Mouse (Mus musculus) ES-E14 (cell line): ENCODE measurements at regions not wholly inside any gene's neighbourhood (a gene's known extent, or its start where the extent isn't known, plus 50 kb on each side); places are given as distances from the start of the nearest gene placed in this dataset.

Experiments
- DNase-seq: peaks from one replicate; pipeline ENCODE4 v3.0.0-alpha.2; 2013; ENCODE audit warnings: low read depth, low spot score
- H3K27ac ChIP-seq: 2 replicates; pipeline ENCODE4 v1.5.1; 2012; ENCODE audit warnings: low read depth, mild to moderate bottlenecking, low read length, moderate library complexity, mixed read lengths; ENCODE audit not compliant: poor library complexity, insufficient read depth, severe bottlenecking
- H3K36me3 ChIP-seq: 2 replicates; pipeline ENCODE4 v1.6.1; 2012; ENCODE audit warnings: mild to moderate bottlenecking, low read length, moderate library complexity, mixed read lengths; ENCODE audit not compliant: control insufficient read depth, poor library complexity, insufficient read depth, severe bottlenecking
- H3K4me1 ChIP-seq, 2 experiments: fragments of 150-350 bp in 1 of 2; sonication (generic) in 1 of 2; 2 replicates each; pipeline ENCODE4 v1.6.1; 2012; ENCODE audit warnings: low read length in 2 of 2, mild to moderate bottlenecking in 1 of 2, mixed read lengths in 1 of 2; ENCODE audit not compliant: control insufficient read depth in 2 of 2, insufficient read depth in 2 of 2, poor library complexity in 1 of 2
- H3K4me3 ChIP-seq, 2 experiments: fragments of 150-350 bp in 1 of 2; sonication (generic) in 1 of 2; 2 replicates each; pipeline ENCODE4 v1.5.1; 2012; ENCODE audit warnings: low read length in 2 of 2, low read depth in 1 of 2, mild to moderate bottlenecking in 1 of 2, mixed read lengths in 1 of 2; ENCODE audit not compliant: insufficient read depth in 1 of 2, poor library complexity in 1 of 2, severe bottlenecking in 1 of 2
- H3K9ac ChIP-seq: 2 replicates; pipeline ENCODE4 v1.6.1; 2012; ENCODE audit warnings: low read depth, mild to moderate bottlenecking, low read length, mixed read lengths; ENCODE audit not compliant: poor library complexity, insufficient read depth, severe bottlenecking
- H3K9me3 ChIP-seq: fragments of 150-350 bp; sonication (generic); 2 replicates; pipeline ENCODE4 v1.6.1; 2012; ENCODE audit warnings: low read depth, mild to moderate bottlenecking, low read length; ENCODE audit not compliant: control insufficient read depth, insufficient read depth
- CHD2 ChIP-seq: IDR thresholded peaks from 2 replicates; pipeline ENCODE4 v1.6.1; 2014; ENCODE audit warnings: mild to moderate bottlenecking, low read depth, low read length, inconsistent platforms
- HCFC1 ChIP-seq: IDR thresholded peaks from 2 replicates; pipeline ENCODE4 v1.6.1; 2012; ENCODE audit warnings: low read length, inconsistent platforms, borderline replicate concordance; ENCODE audit not compliant: insufficient read depth
- MAFK ChIP-seq: IDR thresholded peaks from 2 replicates; pipeline ENCODE4 v1.6.1; 2014; ENCODE audit warnings: mild to moderate bottlenecking, low read depth, low read length, inconsistent platforms; ENCODE audit not compliant: insufficient read depth
- ZC3H11A ChIP-seq: IDR thresholded peaks from 2 replicates; pipeline ENCODE4 v1.6.1; 2012; ENCODE audit warnings: low read depth, mild to moderate bottlenecking, inconsistent platforms, low read length, borderline replicate concordance
- ZNF384 ChIP-seq: IDR thresholded peaks from 2 replicates; pipeline ENCODE4 v1.6.1; 2012; ENCODE audit warnings: low read depth, low read length, inconsistent platforms
- in situ Hi-C, 2 experiments: fragments of 600-800 bp; cut with MboI; formaldehyde crosslinking; loops; one replicate each; pipeline ENCODE4 v1.15.1; 2025; ENCODE audit warnings: low sequenced_read_pairs in 2 of 2, inconsistent platforms in 1 of 2; ENCODE audit not compliant: unreplicated experiment in 2 of 2

- Histone ChIP-seq H3K36me3 (peaks cover 2% of the 10 kb centered on the region; the same call in 1 of the 2 replicates), H3K27ac (no peak overlapping the region), H3K9me3 (no peaks in the 10 kb centered on the region), H3K4me3 (no peak overlapping the region), H3K9ac (no peak overlapping the region), H3K4me1 (peaks cover 3 to 19% of the 10 kb centered on the region in 2 experiments; a peak in 3 of 4 replicates)
- TF ChIP-seq HCFC1, result no peak
- 0 out of 2 replicates have a peak, but pooled peaks have one; percentile 13 for TF ChIP-seq CHD2
- in situ Hi-C loops, result no loop called here
- peak; percentile 17 for DNase-seq
Observed at GRCm38 (mm10) chr3:121021126-121021848, 150.2 kb downstream of the Rwdd3 start.

GRCm38 (mm10) chr3:121009223-121009622 lies 162.3 kb downstream of the Rwdd3 start:
- Histone ChIP-seq H3K4me3 (no peak overlapping the region), H3K9me3 (no peaks in the 10 kb centered on the region), H3K9ac (no peak overlapping the region), H3K27ac (no peak overlapping the region), H3K36me3 (no peaks in the 10 kb centered on the region), H3K4me1 (no peaks in the 10 kb centered on the region)
- in situ Hi-C loops, result no loop called here
- no peak for DNase-seq
- TF ChIP-seq CHD2 (no peak), ZNF384 (no peak), MAFK (no peak), ZC3H11A (no peak), HCFC1 (no peak)

- Histone ChIP-seq H3K4me1 (no peaks in the 10 kb centered on the region; a peak in 1 of 4 replicates), H3K9ac (no peak overlapping the region), H3K36me3 (no peaks in the 10 kb centered on the region), H3K27ac (no peak overlapping the region), H3K9me3 (no peaks in the 10 kb centered on the region), H3K4me3 (no peak overlapping the region)
- no peak for DNase-seq
- no peak for TF ChIP-seq CHD2
- TF ChIP-seq ZNF384, result 0 out of 2 replicates have a peak, but pooled peaks have one; percentile 7
- in situ Hi-C loops, result no loop called here
Observed at GRCm38 (mm10) chr3:120983556-120984270, 187.8 kb downstream of the Rwdd3 start.

- no peaks in the 10 kb centered on the region; a peak in 1 of 4 replicates for H3K4me1 ChIP-seq
- H3K9ac ChIP-seq, result no peak overlapping the region
- in situ Hi-C loops, result no loop called here
- no peak overlapping the region for H3K27ac ChIP-seq
- TF ChIP-seq HCFC1 (no peak), ZC3H11A (no peak), CHD2 (no peak), ZNF384 (peak; percentile 66; the same call in 1 of the 2 replicates), MAFK (no peak)
- H3K4me3 ChIP-seq, result no peak overlapping the region
- no peaks in the 10 kb centered on the region for H3K36me3 ChIP-seq
- H3K9me3 ChIP-seq, result no peaks in the 10 kb centered on the region
- no peak for DNase-seq
Observed at GRCm38 (mm10) chr3:120982795-120983555, 188.5 kb downstream of the Rwdd3 start.
